Mouse (Mus musculus) left cerebral cortex, postnatal 4 days (tissue): ENCODE measurements around the gene Insig2. TPM values are rescaled to one million over a fixed set of nuclear protein-coding genes. Genes with fewer than 3 reads are reported as not detected.

Source experiments
- DNase-seq: peaks from one replicate; pipeline ENCODE4 v3.0.0-alpha.2; 2022
- intact Hi-C: fragments of 180-260 bp; cut with DNase I; formaldehyde crosslinking; loops from one replicate; pipeline ENCODE4 v1.15.1; 2025
- total RNA-seq, 2 experiments: library from RNA; stranded (reverse); gene quantifications; 2 replicates each; pipeline ENCODE4 v1.2.3; 2021

Insig2 gene
- 10 to 100 TPM; 23.9 to 29.0 TPM for total RNA-seq

GRCm38 (mm10) chr1:121332485-121332884 is at the start of gene Insig2:
Gene Insig2 (minus strand): TSS chr1:121332589.
- intact Hi-C loops, result no loop called here

DNA sequence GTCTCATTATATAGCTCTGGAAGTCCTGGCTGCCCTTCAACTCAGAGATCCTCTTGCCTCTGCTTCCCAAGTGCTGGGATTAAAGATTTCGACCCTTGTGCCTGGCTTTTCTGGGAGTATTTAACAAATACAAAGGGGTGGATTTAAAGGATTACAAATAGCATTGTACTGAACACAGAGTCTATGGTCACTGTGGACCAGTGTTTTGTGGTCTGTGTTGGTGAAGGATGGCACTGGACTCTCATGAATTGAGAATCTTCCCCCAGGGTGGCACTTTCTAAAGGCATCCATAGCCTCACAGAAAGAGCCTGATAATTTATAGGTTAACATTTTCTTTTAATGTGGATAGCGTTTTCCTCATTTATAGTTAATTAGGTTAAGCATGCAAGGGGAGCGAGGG is 49.2 kb upstream of the Insig2 start:
- intact Hi-C loops, result no loop called here
- no peak for DNase-seq

More at GRCm38 (mm10) chr1:121332485-121332884, at the start of gene Insig2:
- no peak for DNase-seq

DNA sequence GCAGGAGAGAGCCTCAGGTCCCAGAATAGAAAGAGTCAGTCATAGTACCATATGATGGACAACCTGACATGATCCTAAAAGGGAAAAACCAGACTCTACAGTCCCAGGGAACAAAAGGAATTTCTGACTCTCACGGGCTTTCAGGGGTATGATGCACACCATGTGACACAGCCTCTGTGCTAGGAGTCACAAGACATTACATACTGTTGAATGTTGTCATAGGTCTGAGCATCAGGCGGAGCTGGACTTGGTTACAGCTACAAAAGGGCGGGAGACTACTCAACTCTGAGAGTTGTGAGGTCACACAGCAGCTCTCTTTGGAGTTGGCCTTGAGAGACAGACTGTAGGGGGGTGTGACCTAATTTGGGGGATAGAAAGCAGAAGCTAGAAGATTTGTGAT is 47.6 kb upstream of the Insig2 start:
- no peak for DNase-seq
- intact Hi-C loops, result no loop called here

DNA sequence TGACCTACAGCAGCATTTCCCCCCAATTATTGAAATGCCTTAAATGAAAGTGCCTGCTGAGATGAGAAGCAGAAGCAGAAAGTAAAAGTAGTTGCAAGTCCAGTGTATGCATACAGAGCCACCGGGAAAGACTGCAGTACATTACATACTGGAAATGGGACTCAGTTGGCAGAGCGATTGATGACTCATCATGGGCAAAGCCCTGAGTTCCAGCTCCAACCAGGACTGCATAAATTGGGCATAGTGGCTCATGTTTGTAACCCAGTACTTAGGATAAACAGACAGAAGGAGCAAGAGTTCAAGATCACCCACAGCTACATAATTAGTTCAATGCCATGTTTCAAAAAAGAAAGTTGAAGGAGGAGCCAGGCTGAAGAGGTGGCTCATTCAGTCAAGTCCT is 45.5 kb upstream of the Insig2 start:
- no peak for DNase-seq
- intact Hi-C loops, result no loop called here

GRCm38 (mm10) chr1:121377410-121377809 is 45.0 kb upstream of the Insig2 start:
- intact Hi-C loops, result no loop called here
- no peak for DNase-seq

- intact Hi-C loops, result no loop called here
- DNase-seq, result no peak
Observed at GRCm38 (mm10) chr1:121373631-121374030, 41.2 kb upstream of the Insig2 start.

- DNase-seq, result no peak
- intact Hi-C loops, result no loop called here
Observed at GRCm38 (mm10) chr1:121372656-121373055, 40.3 kb upstream of the Insig2 start.

DNA sequence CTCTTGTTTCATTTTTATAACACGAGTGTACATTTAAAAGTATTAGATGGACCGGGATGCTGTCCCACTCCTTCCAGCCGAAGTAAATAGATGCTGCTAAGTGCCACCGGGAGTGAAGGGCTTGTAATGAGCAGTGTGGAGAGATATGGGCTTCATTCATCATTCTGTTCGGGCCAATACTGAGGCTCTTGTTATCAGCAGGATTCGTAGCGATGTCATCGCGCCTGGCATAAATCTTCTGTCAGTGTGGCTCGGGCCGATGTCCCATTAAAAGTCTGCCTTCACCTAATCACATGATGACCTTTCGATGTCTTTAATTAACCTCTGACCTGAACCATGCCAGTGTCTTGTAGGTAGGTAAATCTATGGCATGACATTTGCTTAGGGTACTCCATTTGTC is 39.1 kb upstream of the Insig2 start:
- DNase-seq, result no peak
- intact Hi-C loops, result no loop called here

DNA sequence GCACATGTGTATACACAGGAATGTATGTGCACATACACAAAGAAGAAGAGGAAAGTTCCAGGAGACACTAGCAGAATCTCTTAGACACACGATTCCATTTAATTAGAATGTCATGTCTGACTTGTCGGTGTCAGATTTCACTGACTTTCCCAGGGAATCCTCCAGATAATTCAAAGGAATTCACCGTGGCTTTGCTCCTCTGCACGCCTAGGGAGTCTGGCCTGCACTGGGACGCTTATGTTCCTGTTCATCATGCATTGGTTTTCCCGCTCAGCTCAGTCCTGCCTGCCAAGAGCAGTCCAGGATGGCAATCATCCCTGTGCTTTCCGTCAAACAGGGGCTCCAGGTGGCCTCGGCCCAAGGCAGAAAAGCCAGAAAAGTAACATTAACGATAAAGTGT is 34.9 kb upstream of the Insig2 start:
- DNase-seq, result no peak
- intact Hi-C loops, result no loop called here

DNA sequence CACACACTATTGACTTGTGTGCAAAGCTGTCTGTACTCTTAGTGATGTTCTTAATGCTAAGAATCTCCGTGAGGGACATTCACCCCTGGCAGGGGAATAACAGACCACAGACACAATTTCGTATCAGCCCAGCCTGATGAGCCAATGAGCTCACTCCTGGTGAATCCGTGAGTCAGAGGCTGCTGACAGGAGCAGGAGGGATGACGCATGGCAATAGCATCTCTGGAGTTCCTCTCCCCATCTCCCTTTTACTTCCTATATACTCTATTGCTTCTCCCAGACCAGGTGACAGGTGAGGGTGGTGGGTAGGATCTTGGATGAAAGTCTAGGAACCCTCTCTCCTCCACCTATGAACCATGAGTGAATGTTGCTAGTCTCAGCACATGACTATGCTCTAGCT is 28.2 kb upstream of the Insig2 start:
- intact Hi-C loops, result no loop called here
- DNase-seq, result no peak

DNA sequence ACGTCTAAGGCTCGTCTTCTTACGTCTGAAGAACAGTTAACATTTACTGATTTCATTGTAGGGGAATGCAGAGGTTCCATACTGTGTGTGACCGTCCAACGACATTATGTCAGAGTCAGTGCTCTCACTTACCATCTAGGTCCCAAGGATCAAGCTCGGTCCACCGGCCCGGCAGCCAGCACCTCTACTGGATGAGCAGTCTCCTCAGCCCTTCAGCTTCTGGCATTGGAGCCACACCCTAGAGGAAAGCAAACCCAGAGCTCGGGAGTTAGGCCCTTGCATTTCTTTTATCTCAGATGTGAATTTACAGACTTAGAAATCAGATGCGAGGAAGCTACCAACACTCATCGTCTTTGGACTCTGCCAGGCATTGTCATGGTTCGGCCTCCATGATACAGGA is 27.3 kb upstream of the Insig2 start:
- no peak for DNase-seq
- intact Hi-C loops, result no loop called here

DNA sequence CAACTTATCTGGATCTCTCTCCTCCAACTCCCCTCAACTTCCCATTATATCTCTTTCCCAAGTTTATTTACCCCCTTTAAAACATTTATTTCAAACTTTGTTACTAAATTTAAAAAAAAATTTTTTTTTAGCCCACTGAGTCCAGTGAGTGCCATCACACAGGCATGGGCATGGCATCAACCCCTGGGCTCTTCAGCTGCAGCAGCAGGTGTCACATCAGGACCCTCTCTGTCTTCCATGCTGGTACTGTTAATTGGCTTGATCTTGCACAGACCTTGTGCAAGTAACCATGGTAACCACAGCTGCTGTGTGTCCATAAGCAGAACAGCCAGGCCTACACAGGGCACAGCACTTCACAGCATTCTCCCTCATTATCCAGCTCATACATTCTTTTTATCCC is 21.4 kb upstream of the Insig2 start:
- no peak for DNase-seq
- intact Hi-C loops, result no loop called here

GRCm38 (mm10) chr1:121351037-121351436 is 18.6 kb upstream of the Insig2 start:
- intact Hi-C loops, result no loop called here
- DNase-seq, result no peak

- intact Hi-C loops, result no loop called here
- DNase-seq, result no peak
Observed at GRCm38 (mm10) chr1:121350616-121351015, 18.2 kb upstream of the Insig2 start.

GRCm38 (mm10) chr1:121348875-121349847 is 16.8 kb upstream of the Insig2 start:
- DNase-seq, result no peak
- intact Hi-C loops, result no loop called here

GRCm38 (mm10) chr1:121343966-121344365 is 11.6 kb upstream of the Insig2 start:
- DNase-seq, result no peak
- intact Hi-C loops, result no loop called here

DNA sequence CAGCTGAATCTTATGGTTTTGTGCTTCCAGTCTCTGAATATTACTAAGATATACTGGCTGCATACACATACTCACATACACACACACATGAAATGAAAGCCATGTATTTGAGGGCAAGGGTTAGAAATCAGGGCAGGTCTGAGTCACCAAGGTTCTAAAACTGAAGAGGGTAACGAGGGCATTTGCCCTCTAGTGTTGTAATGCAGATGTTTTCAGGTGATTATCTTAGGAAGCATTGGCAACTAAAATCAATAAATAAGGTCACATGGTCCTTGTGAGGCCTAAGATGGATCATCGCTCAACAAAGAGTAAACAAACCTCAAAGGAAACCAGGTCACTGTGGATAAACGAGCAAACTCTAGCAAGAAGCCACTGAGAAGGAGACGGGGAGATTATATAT is 3.4 kb upstream of the Insig2 start:
- intact Hi-C loops, result no loop called here
- no peak for DNase-seq

DNA sequence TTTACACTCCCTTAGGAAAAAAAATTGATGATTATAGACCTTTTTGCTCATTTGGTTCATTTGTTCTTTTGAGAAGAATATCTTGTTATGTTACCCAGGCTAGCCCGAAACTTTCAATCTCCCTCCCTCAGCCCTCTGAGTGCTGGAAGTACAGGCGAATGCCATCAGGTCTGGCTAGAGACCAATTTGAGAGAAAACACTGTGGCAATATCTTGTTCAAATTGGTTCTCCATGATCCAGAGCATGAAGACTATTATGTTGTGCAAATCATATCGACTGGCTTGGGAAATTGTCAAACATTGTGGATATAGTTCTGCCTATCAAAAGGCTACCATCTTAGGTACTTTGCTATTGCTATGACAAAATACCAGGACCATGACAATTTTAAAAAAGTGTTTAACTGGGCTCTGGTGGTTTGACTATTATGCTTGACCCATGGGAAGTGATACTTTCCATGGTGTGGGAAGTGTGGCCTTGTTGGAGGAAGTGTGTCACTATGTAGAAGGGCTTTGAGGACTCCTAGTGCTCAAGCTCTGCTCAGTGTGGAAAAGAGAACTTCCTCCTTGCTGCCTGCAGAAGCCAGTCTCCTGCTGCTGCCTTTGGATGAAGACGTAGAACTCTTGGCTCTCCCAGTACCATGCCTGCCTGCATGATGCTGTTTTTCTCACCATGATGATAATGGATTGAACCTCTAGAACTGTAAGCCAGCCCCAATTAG is 1.8 kb upstream of the Insig2 start:
- DNase-seq, result no peak
- intact Hi-C loops, result no loop called here

DNA sequence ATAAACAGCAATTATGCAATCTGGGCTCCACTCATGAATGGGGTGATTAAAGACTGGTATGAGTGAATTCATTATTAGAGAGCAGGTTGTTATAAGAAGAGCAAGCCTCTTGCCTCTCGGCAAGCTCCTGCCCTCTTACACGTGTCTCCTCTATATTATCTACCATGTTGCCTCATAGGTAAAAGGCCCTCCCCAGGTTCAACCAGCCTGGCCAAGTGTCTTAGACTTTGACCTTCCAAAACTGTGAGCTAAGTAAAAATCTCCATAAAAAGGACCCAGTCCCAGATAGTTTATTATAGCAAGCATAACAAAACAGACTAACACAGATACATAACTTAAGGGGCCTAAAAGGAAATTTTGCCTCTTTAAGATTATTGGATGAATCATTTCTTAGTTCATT is 1.8 kb downstream of the Insig2 start:
- intact Hi-C loops, result no loop called here
- DNase-seq, result no peak

GRCm38 (mm10) chr1:121329391-121329790 is 3.0 kb downstream of the Insig2 start:
- no peak for DNase-seq
- intact Hi-C loops, result loop anchor here (10.0 kb wide), 1 partner anchor 735 kb away; no protein-coding TSS in a partner anchor

DNA sequence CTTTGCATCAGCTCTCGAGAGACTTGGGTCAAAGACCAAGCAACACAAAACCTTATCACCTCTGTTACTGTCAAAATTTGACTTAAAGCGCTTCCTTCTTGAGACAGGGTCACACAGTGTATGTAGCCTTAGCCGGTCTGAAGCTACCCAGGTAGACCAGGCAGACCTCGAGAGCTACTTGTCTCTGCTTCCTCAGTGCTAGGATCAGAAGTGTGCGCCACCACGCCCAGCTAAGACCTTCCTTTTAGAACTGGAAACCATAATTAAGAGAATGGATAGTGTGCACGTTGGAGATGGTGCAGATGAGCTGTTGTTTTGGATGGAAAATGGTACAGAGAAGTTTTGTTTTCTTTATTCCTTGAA is 4.2 kb downstream of the Insig2 start:
- intact Hi-C loops, result loop anchor here (10.0 kb wide), 1 partner anchor 733 kb away; no protein-coding TSS in a partner anchor
- DNase-seq, result no peak
